Mouse (Mus musculus) liver, adult 2 months (tissue): ENCODE data around the gene Tacr1.

Source experiments
- CTCF ChIP-seq: fragments of 200-500 bp; IDR thresholded peaks from 2 replicates; pipeline ENCODE4 v1.5.1; 2011; ENCODE audit warnings: low read depth, low read length, control low read depth
- POLR2A ChIP-seq: fragments of 200-500 bp; IDR thresholded peaks from 2 replicates; pipeline ENCODE4 v1.6.1; 2011; ENCODE audit warnings: low read length, control low read depth; ENCODE audit not compliant: insufficient read depth; ENCODE audit errors: extremely low read depth

GRCm38 (mm10) chr6:82528631-82529030 lies 126.5 kb downstream of the Tacr1 start:
- TF ChIP-seq CTCF (no peak), POLR2A (no peak)
